Mouse (Mus musculus): ENCODE data around the gene Ppp1r3c.

Gene Ppp1r3c

GRCm38 (mm10) chr19:36721139-36721538 is 15.3 kb downstream of the Ppp1r3c start:
- DNase-seq (ENCODE audit: low spot score in 2 of 2) = no peak

GRCm38 (mm10) chr19:36716221-36716620 is 20.2 kb downstream of the Ppp1r3c start:
- no peak for DNase-seq (ENCODE audit: low spot score in 2 of 2)

DNA sequence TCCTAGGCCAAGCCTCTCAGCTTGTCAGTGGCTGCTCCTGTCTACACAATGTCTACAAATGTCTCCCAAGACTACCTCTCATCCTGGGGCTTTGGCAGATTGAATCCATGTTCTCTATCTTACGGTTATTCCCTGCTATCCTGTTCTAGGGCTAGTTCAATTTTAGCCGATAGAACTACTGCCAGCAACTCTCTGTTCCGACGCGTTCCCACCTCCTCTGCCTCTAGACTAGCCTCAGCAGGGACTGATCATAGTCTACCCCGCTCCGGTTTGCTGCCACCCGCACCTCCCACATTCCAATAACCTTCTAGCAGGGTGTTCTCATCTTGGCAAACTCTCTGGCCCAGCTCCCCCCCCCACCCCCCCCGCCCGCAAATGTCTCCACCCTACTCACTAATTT is 20.9 kb downstream of the Ppp1r3c start:
- DNase-seq (ENCODE audit: low spot score in 2 of 2) = no peak

DNA sequence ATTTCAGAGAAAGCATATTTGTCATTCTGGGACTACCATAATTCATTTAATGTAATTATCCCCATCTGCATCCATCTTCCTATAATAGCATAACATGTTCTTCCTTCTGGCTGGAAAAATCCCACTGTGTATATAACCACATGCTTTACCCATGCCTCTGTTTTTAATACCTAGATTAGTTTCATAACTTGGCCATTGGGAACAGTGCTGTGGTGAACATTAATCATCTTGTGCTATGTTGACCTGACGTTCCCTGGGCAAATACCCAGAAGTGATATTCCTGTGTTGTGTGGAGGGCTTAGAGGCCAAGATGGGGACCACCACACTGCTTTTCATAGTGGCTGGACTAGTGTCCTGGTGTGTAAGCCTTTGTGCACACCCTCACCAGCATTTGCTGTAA is 22.0 kb downstream of the Ppp1r3c start:
- DNase-seq (ENCODE audit: low spot score in 2 of 2) = no peak

DNA sequence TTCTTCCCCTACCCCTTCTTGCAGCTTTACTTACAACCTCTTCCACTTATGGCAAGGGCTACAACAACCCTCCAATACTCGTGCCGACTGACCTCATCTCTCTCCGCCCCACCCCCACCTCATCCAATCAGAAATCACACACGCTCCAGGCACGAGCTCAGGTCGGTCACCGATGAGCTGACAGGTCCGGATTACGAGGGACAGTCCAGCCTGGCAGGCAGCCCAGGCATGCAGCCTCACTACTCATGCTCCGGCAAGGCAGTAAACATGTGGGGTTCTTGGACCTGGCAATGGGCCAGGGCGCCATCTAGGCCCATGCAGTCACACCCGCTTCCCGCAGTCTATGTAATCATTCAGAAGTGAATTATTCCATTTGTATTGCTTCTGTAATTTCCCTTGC is 23.4 kb downstream of the Ppp1r3c start:
- no peak for DNase-seq (ENCODE audit: low spot score in 2 of 2)

GRCm38 (mm10) chr19:36706195-36706594 is 30.3 kb downstream of the Ppp1r3c start:
- DNase-seq (ENCODE audit: low spot score in 2 of 2) = no peak

GRCm38 (mm10) chr19:36705286-36706146 is 30.9 kb downstream of the Ppp1r3c start:
- no peak for DNase-seq (ENCODE audit: low spot score in 2 of 2)

- no peak for DNase-seq (ENCODE audit: low spot score in 2 of 2)
These were observed 31.7 kb downstream of the Ppp1r3c start for GRCm38 (mm10) chr19:36704763-36705162.

DNA sequence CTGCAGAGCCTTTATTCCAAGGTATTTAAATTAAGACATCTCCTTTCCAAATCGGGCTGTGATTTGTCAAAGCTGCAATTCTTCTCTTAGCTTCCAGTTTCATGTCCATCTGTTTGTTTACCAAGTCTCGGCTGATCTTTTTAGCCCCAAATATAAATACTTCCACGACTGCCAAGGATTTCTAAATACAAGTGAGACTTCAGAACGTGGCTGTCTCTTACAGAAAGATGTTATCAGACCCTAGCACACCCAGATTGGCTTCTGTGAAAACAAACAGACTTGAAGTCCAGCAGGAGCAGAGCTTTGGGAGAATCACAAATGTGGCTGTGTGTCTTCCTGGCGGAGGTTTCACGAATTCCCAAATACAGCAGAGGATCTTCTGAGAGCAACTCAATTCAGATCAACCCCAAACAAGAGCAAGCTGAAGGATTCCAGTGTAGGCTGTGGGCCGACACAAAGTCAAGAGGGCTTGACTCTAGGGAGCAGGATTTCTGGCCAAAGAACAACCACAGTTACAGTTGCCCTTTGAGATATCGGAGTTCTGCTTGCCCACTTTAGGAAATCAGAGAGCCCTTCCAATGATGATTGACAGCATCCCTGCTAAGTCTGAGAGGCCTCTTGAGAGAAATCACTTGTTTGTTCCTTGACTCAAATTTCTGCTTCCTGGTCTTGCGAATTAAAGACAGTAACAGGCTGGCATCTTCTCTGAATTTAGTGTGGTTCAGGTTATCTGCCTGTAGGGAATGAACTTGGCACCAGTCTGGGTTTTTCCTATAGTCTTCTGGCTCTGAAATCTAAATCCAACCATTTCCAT is 34.4 kb downstream of the Ppp1r3c start:
- no peak for DNase-seq (ENCODE audit: low spot score in 2 of 2)

DNA sequence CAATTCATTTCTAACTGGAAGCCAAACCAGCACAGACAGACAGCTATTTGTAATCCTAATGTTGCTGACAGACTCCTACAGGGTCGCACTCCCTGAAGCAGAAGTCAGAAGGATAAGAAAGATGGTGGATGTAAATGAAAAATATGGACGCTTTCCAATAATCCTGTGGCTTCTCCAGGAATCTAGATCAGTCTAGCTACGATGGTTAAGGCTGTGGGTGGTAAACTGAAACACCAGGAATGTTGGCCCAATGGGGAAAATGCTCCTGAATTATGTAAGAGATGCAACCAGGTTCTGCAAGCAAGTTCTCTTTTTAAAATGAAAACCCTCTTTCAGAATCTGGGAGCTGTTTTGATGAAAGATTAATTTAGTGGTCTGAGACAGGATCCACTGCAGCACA is 35.1 kb downstream of the Ppp1r3c start:
- no peak for DNase-seq (ENCODE audit: low spot score in 2 of 2)

DNA sequence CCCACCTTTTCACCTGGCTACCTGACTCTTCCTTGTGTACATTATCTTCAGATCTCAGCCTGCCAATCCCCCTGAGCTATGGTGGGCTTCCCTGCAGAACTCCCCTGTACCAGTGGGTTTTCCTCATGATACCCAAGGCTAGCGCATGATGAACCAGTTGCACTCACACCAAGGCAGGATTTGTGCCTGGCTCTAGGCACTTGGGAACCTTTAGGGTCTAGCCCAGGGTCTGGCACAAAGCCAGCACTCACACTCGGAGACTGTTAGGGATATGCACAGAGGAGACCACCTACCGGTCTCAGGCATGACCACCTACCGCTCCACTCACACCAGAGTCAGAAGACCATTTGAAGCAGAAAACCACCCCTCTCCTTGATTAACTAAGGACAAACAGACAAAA is 35.5 kb downstream of the Ppp1r3c start:
- DNase-seq (ENCODE audit: low spot score in 2 of 2) = no peak

- no peak for DNase-seq (ENCODE audit: low spot score in 2 of 2)
These were observed 37.3 kb downstream of the Ppp1r3c start for GRCm38 (mm10) chr19:36699151-36699550.

DNA sequence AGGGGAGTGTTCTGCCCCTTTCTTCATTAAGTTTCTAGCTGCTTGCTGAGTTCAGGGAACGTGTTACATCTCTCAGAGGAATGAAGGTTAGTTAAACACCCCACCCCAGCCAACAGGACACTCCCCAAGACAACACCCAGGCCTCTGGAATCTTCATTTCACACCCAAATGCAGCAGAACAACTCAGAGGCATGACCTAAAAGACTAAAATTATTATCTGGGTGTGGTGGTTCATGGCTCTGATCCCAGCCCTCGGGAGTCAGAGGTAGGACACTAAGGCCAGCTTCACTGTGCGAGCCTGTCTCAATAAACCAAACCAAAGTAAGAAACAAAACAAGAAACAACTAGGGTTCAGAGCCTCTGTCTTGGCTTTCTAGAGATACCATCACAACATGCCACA is 38.3 kb downstream of the Ppp1r3c start:
- no peak for DNase-seq (ENCODE audit: low spot score in 2 of 2)

DNA sequence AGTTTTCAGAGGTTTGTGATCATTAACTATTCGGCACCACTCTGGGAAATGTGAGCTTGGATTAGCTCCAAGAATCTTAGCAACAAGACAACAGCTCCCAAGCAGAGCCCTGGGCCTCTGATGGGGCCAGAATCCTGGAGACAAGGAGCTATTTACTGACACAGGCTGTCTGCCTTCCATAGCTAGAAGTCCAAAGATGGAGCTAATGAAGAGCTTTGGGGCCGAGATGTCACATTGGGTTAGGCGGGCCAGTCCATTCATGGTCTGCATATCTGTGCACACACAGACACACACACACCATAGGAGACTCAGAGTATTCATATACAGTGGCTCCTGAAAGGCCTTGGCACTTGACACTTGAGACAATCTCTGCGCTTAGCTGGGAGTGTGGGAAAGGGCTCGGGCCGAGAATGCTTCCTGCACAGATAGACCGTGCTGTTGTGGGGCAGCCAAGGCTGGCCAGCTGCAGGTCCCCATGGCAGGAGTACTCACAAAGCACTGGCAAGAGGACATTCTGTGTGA is 39.8 kb downstream of the Ppp1r3c start:
- DNase-seq (ENCODE audit: low spot score in 2 of 2) = no peak

- DNase-seq (ENCODE audit: low spot score in 2 of 2) = no peak
These were observed 42.9 kb downstream of the Ppp1r3c start for GRCm38 (mm10) chr19:36693530-36693929.

GRCm38 (mm10) chr19:36691941-36692340 is 44.5 kb downstream of the Ppp1r3c start:
- no peak for DNase-seq (ENCODE audit: low spot score in 2 of 2)

DNA sequence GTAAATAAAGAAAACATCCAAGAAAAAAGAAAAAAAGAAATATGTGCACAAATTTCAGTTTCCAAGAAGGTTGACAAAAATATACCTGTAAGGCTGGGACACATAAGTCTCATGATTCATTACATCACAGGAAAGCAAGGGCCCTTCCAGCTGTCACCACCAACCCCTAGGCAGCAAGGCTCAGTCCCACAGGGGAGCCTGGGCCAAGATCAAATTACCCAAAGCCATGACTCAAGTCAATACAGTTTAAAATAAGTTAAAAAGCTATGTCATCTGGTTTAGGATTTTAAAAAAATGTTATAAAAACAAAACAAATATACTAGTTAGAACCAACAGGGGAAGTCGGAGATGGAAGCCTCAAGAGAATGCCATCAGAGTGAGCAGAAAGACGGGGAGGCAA is 45.2 kb downstream of the Ppp1r3c start:
- DNase-seq (ENCODE audit: low spot score in 2 of 2) = no peak

- DNase-seq (ENCODE audit: low spot score in 2 of 2) = no peak
These were observed 47.2 kb downstream of the Ppp1r3c start for GRCm38 (mm10) chr19:36689205-36689604.

DNA sequence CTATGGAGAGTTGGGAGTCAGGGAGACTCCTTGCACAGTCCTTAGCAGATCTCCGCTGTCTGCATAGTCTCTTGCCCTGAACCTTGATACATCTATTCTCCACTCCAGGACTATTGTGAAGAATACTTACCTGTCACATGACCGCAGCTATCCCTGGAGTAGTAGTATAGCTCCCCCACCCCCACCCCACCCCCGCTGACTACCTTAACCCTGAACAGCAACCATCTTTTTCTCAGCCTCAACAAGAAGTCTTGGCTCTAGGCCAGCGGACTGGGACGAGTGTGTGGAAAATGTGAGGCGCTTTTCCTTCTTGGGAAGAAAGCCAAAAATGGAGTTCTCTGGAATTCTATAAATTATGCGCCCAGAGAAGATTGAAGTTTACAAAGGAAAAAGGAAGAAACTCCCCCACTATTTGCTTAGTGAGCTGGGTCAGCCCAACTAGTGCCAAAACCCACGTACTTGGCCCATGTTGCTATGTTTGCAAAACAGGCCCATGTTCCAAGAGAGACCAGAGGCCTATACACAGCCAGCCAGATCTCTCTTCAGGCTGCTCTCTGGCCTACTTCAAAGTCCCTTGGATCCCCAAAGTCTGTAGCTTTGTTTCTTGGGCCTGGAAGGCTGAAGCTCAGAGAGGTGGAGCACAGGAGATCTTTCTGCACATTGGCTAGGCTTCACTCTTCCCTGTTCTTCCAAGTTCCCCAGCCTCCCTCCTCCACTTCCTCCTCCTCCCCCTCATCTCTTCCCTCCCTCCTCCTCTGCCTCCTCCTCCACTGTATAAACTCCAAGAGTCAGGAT is 48.4 kb downstream of the Ppp1r3c start:
- DNase-seq (ENCODE audit: low spot score in 2 of 2) = no peak

GRCm38 (mm10) chr19:36687044-36687443 is 49.4 kb downstream of the Ppp1r3c start:
- DNase-seq (ENCODE audit: low spot score in 2 of 2) = no peak

DNA sequence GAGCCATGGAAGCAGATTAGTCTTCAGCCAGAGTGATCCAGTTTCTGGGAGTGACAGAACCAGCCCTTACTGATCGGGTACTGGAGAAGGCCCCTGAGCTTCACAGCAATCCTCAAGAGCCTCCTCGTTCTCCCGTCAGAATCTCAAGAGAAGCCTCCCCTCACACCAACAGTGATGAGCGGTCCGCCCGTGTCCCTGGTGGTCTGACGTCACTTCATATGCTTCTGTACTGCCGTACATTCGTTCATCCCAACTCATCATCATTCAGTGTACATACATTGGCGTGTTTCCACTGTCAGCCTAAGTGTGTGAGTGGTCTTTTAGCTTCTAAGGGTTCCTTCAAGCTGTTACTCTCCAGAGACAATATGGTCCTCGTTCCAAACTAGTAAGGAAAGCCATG is 50.4 kb downstream of the Ppp1r3c start:
- no peak for DNase-seq (ENCODE audit: low spot score in 2 of 2)

GRCm38 (mm10) chr19:36682560-36682959 is 53.9 kb downstream of the Ppp1r3c start:
- no peak for DNase-seq (ENCODE audit: low spot score in 2 of 2)

Data from spleen, postnatal 4 days (tissue).